Mouse (Mus musculus) kidney, adult 2 months (tissue): Measurements from ENCODE around the gene 1700015G11Rik.

Experiments used
- CTCF ChIP-seq: fragments of 200-500 bp; conservative IDR thresholded peaks from 2 replicates; pipeline ENCODE4 v1.5.1; 2011; ENCODE audit warnings: low read depth, mild to moderate bottlenecking, control low read depth, low read length, moderate library complexity, mixed read lengths; ENCODE audit not compliant: insufficient read depth, insufficient read length
- POLR2A ChIP-seq: fragments of 200-500 bp; IDR thresholded peaks from one replicate; pipeline ENCODE4 v1.6.1; 2011; ENCODE audit warnings: low read depth, low read length, control low read depth

- TF ChIP-seq CTCF (no peak), POLR2A (no peak)
These were observed 9.3 kb downstream of the 1700015G11Rik start for GRCm38 (mm10) chr7:52006296-52006630.
